Mouse (Mus musculus) activated CD4-positive, CD25-positive, alpha-beta regulatory T cell, adult 4 months (primary cell): ENCODE results near the gene Sorcs3. TPM values are rescaled to one million over a fixed set of nuclear protein-coding genes. Genes with fewer than 3 reads are reported as not detected.

Experiments used
- ATAC-seq: one replicate; pipeline ENCODE4 v1.8.0; 2017
- polyA plus RNA-seq, 2 experiments: library from polyadenylated mRNA; unstranded; fragments of 100-300 nt; shearing (Covaris generic); gene quantifications; one replicate each; pipeline ENCODE4 v1.2.1; 2017

Sorcs3 gene
- polyA plus RNA-seq, 2 experiments from 2014 or later = not detected

DNA sequence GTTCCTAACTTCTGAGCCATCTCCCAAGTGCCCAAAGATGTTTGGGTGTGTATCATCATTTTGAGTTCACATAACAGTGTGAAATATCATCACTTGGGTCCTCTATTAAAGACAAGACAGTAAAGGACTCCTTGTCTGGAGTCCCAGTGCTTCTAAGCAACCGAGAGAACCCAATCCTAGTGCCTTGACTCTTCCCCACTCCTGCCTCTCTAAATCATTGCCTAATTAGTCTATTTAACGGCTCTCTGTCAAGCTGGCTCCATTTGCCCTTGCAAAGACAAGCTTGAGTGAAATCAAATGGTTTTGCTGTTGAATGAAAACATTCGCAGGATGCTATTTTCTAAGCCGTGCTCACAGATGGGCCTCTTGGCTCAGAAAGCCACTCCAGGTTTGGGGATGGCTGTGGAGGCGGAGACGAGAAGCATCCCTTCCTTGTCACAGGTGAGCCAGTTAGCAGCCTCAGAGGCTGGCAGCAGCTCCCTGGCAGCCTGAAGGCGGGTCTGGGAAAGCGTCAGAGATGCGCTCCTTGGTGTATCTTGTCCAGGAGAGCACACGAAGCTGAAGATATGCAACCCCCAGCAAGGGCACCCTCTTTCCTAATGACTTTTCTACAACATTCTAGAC lies 79.9 kb downstream of the Sorcs3 start:
- ATAC-seq = no peak

DNA sequence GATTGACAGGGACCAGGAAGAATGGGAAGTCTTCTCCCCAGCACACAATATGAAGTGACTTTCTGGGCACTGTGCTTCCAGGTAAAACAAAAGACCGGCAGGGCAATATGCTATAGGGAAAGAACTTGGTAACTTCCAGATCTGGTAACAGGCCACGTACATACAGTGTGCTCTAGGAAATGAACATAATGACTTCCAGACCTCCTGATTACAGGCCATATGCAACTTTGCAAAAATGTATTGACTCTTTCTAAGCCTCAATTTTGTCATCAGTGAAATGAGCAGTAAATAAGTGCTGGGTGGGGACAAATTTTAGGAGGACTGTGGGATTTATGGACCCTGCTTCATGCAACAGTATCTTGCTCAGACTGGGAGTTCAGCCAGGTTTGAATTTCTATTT lies 88.4 kb downstream of the Sorcs3 start:
- no peak for ATAC-seq

GRCm38 (mm10) chr19:48298384-48298783 lies 92.6 kb downstream of the Sorcs3 start:
- no peak for ATAC-seq

DNA sequence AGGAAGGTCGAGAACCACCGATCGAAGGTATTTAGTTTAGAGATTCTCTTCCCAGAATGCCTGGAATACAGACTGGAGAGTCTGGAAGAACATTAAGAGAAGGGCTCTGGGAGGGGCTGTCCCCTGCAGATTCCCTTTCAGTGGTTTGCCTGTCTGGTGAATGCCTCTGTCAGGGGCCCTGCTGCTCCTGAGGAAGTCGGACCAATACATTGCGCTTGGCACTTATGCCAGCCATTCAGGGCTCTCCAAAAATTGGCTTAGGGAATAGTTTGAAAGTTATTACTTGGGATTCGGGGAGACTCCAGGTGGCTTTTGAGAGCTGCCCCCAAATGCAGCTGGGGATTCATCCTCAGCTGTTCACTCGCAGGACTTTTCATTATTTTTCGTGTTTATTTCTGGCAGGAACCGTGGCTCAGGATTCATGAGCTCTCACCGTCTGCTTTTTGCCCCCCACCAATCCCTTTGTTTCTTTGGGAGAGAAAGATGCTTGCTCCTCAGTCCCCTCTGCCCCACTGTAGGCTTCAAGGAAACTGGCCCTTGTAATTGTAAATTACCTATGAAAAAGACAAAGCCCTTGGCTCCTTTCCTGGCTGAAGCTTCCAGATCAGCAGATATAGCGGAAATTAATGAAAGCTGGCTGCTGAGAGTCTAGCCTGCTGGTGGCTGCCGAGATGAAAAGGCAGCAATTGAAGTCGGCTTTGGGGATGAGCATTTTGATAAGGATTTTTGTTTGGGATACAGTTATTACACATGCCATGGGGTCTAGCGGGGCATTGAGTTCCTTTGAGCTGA lies 94.8 kb downstream of the Sorcs3 start:
- no peak for ATAC-seq

- no peak for ATAC-seq
Measured at GRCm38 (mm10) chr19:48301300-48301699, 95.5 kb downstream of the Sorcs3 start.

DNA sequence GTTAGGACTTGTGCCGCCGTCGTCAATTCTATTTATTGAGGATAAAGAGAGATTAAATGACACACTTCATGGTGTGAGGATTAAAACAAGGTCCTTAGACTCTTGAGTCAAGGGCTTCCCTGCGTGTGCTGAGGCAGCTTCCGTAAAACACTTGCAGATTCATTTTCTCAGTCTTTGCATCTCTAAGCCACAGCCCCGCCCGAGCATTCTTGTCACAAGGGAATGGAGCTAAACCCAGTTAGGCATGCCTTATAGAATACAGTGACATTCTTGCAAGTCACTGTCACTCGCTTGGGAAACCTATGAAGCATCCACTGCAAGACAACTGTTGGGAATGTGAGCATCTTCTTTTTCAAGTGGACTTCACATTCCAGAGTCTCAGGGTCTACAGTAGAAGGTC lies 102.5 kb downstream of the Sorcs3 start:
- ATAC-seq = no peak

DNA sequence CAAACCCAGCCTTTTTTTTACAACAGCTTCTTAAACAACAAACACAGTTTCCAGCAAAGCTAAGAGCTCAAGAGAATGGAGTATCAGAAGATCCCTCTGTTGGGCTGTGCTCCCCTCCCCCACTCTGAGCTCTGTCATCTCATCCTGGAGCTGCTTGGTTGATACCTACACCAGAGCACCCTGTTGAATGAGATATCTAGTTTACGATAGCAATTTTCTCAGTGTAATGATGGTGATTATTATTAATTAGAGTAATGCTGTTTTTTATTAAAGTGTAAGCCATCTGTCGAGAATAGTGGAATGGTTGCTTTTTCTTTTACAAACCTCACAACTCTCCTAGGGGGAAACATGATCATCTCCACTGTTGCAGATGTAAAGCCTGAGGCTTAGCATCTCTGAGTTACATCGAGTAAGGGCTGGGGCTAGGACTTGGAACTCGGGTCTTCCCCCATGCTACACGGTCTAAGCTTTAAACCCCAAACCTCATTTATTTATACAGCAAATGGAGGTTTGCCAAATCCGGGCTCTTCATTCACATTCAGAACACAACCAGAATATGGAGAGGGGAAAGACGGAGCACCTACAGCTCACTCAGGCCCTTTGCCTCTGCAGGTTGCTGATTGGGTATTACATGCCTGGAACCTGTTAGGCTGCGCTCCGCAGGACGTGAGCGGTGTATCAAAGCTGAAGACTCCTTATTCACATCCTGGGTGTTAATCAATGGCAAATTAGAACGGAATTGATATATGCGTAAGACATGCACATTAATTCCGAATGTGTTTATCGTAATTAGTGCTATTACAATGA lies 103.9 kb downstream of the Sorcs3 start:
- no peak for ATAC-seq

DNA sequence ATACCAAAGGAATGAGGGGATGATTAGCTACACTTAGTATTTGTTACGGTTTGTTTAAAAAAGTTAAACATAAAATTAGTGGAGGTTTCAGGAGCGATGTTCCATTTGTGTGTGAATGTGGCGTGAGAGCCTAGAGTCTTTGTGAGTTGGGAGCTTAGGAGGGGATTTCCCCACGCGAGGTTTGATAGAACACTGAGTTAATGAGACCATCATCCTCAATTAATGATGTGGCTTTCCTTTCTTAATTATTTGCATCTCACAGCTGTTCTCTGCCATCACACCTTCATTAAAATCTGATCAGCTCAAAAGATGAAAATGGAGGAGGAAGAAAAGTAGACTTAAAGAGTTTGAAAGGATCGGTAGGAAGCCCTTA lies 104.5 kb downstream of the Sorcs3 start:
- no peak for ATAC-seq

GRCm38 (mm10) chr19:48313776-48314175 lies 108.0 kb downstream of the Sorcs3 start:
- ATAC-seq = no peak

- ATAC-seq = no peak
Measured at GRCm38 (mm10) chr19:48327115-48327514, 121.3 kb downstream of the Sorcs3 start.

DNA sequence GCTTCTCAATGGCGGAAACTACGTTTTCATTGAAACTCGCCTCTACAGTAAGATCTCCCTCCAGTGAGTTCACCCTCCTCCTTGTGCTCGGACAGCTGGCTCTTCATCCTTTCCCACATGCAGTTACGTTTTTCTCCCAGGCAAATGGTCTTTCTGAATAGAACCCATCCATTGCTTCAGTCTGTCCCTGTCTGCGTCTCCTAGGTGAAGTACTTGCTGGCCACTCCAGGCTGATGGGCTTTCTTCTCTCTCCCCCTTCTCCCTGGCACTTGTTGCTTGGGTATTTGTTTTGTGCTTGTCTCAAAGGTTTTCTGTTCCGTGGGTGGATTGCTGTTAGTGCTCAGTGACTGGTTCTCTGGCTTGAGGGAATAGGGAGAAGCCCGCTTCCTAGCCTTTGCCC lies 122.3 kb downstream of the Sorcs3 start:
- no peak for ATAC-seq

DNA sequence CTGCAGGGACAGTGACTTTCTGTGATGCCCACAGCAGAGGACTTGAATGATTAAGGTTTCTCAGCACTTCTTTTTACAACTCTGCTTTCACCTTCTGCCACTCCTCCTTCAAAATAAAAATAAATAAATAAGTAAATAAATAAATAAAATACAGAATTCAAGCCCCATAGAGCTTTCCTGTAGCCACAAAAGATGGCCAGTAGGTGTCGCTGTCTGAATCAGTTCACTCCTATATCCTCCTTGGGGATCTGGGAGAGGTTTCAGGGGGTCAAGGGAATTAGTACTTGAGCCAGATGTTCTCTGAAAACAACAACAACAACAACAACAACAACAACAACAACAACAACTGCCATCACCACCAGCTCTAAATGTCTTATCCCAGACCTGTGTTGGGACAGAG lies 125.8 kb downstream of the Sorcs3 start:
- ATAC-seq = no peak

DNA sequence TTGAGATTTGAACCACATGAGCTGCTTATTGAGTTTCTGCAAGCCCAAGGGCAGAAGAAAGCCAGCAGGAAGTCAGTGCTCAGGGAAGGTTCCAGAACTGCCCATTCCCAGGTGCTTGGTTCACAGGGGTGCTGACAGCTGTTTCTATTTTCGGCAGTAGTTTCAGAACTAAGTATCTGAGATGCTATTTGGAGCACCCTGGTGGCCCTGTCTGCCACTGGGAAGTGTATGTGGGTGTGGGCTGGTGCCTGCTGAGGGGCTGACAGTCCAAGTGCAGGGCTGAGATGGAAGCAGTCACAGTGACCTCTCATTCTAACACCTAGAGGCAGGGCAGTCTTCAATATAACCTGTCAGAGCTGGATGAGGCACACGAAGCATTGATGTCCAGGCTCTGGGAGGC lies 127.3 kb downstream of the Sorcs3 start:
- no peak for ATAC-seq

DNA sequence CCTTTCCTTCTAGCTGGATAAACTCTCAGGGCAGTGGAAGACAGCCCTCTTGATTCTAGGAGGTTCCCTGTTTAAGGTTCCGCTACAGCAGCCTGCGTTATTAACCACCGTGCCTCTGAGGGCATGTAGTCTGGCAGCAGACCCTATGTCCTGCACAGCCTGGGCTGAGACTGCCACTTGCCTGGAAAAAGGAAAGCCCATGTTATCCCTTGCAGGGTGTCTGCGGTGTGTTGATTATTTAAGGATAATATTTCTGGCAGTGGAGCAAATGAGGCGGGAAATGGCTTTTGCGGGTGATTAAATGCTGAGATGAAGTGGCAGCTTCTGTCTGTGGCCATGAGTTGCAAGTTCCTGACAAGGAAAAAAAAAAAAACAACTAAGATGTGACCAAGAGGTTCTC lies 131.6 kb downstream of the Sorcs3 start:
- no peak for ATAC-seq

DNA sequence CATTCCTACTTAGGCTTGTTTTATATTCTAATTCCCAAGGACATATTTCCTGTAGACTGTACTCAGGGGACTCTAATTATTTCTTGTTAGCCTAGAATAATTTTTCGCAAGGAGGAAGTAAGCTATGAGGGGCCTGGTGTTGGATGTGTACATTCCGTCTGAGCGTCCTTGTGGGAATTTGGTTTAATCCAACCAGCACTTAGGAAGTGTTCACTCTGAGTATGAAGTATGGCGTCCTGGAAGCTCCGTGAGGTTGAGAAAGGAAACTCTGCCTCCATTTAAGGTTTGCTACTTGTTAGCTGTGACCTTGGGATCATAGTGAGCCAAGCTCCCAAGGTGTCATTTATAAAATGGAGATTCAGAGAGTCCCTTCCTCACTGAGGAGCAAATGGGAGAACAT lies 132.3 kb downstream of the Sorcs3 start:
- ATAC-seq = no peak

DNA sequence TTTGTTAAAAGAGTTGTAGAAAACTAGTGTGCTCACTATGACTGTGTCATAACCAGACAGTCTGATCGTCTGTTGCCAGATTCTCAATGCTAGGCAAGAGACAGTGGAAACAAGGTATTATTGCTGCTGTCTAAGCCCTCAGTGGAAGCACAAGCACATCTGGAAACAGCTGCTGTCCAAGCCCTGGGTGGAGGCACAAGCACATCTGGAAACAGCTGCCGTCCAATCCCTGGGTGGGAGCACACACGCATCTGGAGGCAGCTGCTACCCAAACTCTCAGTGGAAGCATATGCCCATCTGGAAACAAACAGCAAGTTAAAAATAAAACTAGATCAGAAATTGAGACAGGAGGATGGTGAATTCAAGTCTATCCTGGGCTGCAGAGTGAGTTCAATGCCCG lies 136.9 kb downstream of the Sorcs3 start:
- ATAC-seq = no peak

DNA sequence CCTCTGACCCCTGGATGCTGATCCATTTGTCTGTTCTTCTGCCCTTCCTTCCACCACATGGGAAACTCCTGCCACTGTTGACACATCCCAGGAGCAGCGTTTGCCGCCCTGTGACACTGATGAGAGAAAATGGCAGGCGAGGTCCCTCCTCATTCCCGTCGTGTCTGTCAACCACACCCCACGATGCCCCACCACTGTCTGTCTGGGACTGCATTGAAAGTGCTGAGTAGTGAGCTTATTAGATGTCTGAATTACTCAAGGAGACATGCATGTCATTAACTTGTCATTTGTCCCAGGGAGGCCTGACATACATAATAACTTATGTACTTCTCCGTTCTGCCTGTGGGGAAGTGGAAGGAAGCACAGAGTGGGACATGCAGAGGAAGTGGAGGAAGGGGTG lies 137.6 kb downstream of the Sorcs3 start:
- ATAC-seq = no peak

DNA sequence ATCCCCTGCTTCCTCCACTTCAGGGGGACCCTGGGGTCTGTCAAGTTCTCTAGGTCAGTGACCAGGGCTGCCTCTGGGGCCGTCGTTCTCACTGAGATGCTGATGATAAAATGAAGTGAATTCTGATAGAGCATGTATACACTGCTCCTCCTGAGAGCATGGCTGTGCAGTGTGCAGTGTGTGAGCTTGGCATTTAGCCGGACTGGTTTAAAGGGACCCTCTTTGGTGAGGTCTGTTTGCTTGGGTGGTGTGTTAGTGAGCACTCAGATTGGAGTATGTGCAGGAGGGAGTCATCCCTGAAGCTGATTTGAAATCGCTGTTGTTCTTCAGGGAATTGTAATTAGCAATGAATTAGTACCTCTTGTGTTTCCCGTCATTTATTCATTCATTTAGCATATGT lies 141.3 kb downstream of the Sorcs3 start:
- no peak for ATAC-seq

DNA sequence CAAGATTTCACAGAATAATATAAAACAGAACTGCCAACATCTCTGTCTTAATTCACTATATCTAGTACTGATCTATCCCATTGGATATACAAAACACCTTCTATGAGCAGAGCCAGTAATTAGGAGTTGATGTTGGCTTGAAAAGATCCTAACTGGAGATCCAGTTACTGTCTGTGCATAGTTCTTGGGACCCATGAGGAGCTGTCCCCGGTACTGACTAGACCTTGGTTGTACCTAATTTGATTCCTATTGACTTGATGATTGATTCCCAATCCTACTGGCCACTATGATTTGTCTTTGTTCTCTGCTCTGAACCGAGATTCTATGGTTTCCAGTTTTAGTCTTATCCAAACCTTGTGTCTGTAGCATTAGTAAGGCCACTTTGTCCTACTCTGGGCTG lies 151.0 kb downstream of the Sorcs3 start:
- no peak for ATAC-seq

- ATAC-seq = no peak
Measured at GRCm38 (mm10) chr19:48362167-48362566, 156.3 kb downstream of the Sorcs3 start.

GRCm38 (mm10) chr19:48368056-48368455 lies 162.2 kb downstream of the Sorcs3 start:
- ATAC-seq = no peak

DNA sequence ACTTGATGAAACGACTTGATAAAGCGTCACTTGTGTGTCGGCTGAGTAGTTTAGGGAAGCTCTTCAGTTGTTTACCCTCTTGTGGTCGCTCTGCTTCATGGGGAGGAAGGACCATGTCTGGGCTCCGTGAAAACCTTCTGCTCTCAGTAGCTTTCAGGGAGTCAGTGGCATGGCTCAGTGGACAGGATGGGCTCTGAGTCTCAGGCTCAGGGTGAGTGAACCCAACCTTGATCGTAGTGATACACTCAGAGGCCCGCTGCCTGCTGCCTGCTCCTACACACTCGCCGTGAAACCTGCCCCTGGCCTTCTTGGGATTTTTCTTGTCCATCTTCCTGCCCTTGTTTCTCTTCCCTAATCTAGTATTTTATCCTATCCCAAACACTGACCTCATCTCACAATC lies 166.0 kb downstream of the Sorcs3 start:
- no peak for ATAC-seq

GRCm38 (mm10) chr19:48378006-48378540 lies 172.2 kb downstream of the Sorcs3 start:
- ATAC-seq = no peak

DNA sequence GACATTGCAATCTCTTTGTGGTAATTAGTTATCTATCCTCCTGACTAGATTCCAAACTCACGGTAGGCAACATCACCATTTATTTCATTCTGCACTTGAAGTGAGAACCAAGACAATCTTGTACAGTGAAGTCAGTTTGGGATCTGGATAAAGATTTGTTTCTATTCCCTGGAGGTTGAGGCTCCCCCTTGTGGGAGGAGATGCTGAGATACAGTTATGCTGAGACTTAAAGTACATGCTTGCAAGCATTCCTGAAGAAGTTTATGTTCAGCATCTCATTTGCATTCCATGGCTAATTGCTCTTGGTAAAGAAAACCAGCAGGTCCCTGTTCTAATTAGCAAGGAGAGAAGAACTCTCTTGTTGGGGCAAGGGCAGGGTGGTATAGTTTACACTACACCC lies 185.7 kb downstream of the Sorcs3 start:
- ATAC-seq = no peak
